Mouse (Mus musculus) lung, postnatal 0 days (tissue): ENCODE measurements around the gene Mtor.

Source experiments
- CTCF ChIP-seq: IDR thresholded peaks from 2 replicates; pipeline ENCODE4 v1.5.1; 2016; ENCODE audit warnings: antibody characterized with exemption, mild to moderate bottlenecking
- EP300 ChIP-seq: IDR thresholded peaks from 2 replicates; pipeline ENCODE4 v1.6.1; 2016; ENCODE audit warnings: antibody characterized with exemption, mild to moderate bottlenecking, control low read depth

- no peak for TF ChIP-seq CTCF
- no peak for TF ChIP-seq EP300
These were observed 30.9 kb upstream of the Mtor start for GRCm38 (mm10) chr4:148417559-148417958.
